Mouse (Mus musculus) myocyte (in vitro differentiated cells): Measurements from ENCODE around the gene Arrb2.

Source experiments
- CEBPB ChIP-seq: IDR thresholded peaks from 2 replicates; pipeline ENCODE4 v1.6.1; 2011; ENCODE audit warnings: mild to moderate bottlenecking, moderate library complexity; ENCODE audit not compliant: poor library complexity, insufficient read depth, severe bottlenecking
- E2F4 ChIP-seq: IDR thresholded peaks from one replicate; pipeline ENCODE4 v1.6.1; 2011; ENCODE audit warnings: mild to moderate bottlenecking, control low read depth, moderate library complexity; ENCODE audit not compliant: insufficient read depth
- POLR2A ChIP-seq: IDR thresholded peaks from one replicate; pipeline ENCODE4 v1.6.1; 2011; ENCODE audit warnings: low read depth, mild to moderate bottlenecking, control low read depth, moderate library complexity; ENCODE audit not compliant: insufficient read length
- USF1 ChIP-seq: IDR thresholded peaks from one replicate; pipeline ENCODE4 v1.6.1; 2011; ENCODE audit warnings: low read depth, mild to moderate bottlenecking, control low read depth, moderate library complexity

- no peak for TF ChIP-seq POLR2A
- no peak for TF ChIP-seq CEBPB
- TF ChIP-seq USF1, result no peak
- no peak for TF ChIP-seq E2F4
Observed at GRCm38 (mm10) chr11:70446756-70447155, 14.3 kb downstream of the Arrb2 start.
